Mouse (Mus musculus) lung, postnatal 4 days (tissue): ENCODE measurements around the gene Gadl1.
"Not testable (repeated sequence)": the region's sequence is repeated elsewhere in the genome, so short reads cannot be mapped to it uniquely, and the experiment has no call there.

Experiments used
- DNase-seq, 2 experiments: peaks; one replicate each; pipeline ENCODE4 v3.0.0; 2021

The Gadl1 gene

GRCm38 (mm10) chr9:116032711-116033110 lies 123.5 kb downstream of the Gadl1 start:
- no peak for DNase-seq

- DNase-seq, result no peak
Observed at GRCm38 (mm10) chr9:116038275-116038674, 129.0 kb downstream of the Gadl1 start.

GRCm38 (mm10) chr9:116039981-116040380 lies 130.7 kb downstream of the Gadl1 start:
- no peak for DNase-seq

GRCm38 (mm10) chr9:116040852-116041251 lies 131.6 kb downstream of the Gadl1 start:
- not testable (repeated sequence) for DNase-seq

DNA sequence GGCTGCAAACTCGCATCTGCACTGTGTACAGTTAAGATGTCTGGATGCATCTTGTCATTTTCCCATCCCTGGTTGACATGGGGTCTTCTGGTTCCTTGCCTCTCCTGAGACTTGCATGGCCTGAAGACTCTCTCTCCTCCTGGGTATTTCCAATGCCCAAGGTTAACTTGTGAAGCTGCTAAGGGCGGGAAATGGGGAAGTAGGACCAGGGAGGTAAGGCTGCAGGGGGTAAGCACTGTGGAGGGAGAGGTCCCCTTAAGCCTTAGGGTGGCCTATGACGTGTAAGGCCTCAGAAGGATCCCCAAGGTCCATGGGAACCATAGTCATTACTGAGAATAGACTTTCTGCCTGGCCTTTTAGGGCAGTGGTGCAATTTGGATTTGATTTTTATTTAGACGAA lies 132.1 kb downstream of the Gadl1 start:
- DNase-seq, result no peak

DNA sequence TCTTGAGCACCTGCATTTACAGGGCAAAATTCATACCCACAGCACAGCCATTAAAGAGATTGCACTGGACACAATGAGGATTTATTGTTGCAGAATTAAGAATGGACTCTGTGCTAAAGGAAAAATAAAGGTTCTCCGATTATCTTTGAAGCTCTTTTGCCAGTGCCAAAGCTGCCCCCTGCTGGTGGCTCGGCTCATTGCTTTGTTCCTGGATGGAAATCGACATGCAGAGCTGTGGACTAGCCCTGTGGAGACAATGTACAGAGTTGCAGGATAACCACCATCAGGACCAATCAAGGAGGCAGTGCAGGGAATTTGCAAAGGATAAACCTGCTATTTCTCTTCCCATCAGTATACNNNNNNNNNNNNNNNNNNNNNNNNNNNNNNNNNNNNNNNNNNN lies 132.5 kb downstream of the Gadl1 start:
- DNase-seq, result peak; percentile 65 to 80

- no peak for DNase-seq
Observed at GRCm38 (mm10) chr9:116049985-116050384, 140.7 kb downstream of the Gadl1 start.

- DNase-seq, result no peak
Observed at GRCm38 (mm10) chr9:116053976-116054375, 144.7 kb downstream of the Gadl1 start.

GRCm38 (mm10) chr9:116058475-116058874 lies 149.2 kb downstream of the Gadl1 start:
- no peak for DNase-seq

GRCm38 (mm10) chr9:116059156-116059555 lies 149.9 kb downstream of the Gadl1 start:
- DNase-seq, result peak; percentile 36 to 39

- DNase-seq, result peak in 1 of 2 experiments; percentile 25
Observed at GRCm38 (mm10) chr9:116060691-116061090, 151.4 kb downstream of the Gadl1 start.

DNA sequence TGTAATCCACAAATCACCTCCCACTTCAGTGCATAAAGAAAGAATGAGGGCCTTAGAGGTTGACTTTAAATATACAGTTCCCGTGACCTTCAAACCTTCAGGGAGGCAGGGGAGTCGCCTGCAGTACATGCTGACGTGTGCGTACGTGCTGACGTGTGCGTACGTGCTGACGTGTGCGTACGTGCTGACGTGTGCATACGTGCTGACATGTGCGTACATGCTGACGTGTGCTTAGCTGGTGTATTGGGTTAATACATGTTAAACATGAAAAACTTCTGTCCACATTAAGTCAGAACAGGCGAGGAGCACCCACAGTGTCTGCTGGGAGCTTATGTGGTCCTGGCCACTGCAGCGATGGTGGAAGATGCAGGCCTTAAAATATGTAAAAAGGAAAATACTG lies 155.5 kb downstream of the Gadl1 start:
- DNase-seq, result no peak

DNA sequence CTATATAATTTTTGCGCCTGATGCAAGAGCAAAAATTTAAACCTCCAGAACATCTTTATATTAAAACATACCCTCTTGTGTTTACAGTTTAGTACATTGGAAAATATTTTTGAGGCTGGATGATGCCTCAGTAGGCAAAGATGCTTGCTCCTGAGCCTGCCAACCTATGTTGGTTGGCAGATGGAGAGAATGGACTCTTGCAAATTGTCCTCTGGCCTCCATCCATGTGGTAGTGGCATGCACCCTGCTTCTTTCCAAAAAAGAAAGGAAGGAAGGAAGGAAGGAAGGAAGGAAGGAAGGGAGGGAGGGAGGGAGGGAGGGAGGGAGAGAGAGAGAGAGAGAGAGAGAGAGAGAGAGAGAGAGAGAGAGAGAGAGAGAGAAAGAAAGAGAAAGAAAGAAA lies 162.3 kb downstream of the Gadl1 start:
- DNase-seq, result not testable (repeated sequence)

DNA sequence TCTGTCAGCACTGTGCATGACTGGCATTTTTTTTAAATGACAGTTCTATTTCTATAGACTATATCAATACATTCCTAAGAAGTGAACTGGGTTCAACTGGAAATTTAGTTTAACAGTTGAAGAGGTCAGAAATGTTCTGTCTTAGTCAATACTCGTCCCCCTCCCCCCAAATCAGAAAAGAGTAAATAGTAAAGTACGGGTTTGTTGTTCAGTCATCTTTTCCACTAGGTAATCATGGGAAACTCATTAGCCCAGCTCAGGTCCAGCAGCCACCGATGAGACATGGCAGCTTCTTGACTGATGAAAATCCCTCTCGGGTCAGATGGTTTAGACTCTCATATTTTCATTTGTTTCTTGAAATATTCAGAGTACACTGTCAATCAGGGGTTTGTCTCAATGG lies 166.9 kb downstream of the Gadl1 start:
- no peak for DNase-seq

- no peak for DNase-seq
Observed at GRCm38 (mm10) chr9:116076946-116077345, 167.7 kb downstream of the Gadl1 start.

GRCm38 (mm10) chr9:116077419-116077818 lies 168.2 kb downstream of the Gadl1 start:
- DNase-seq, result no peak

DNA sequence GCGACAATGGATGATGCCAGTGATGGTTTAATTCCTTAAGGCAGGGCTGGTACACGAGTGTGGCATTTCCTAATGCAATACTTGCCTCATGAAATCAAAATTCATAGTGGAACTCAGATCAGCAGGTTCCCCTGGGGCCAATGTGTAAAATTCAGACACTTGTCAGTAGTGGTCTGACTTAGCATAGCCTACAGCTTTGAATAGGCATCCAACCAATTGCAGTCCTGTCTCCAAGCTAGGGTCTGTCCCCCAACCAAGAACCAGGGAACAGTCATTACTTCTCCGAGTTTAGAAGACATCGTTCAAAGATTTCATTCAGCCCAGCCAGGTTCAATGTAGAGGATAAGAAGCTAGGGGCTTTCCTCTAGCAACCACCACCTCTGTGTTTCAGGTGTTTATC lies 172.5 kb downstream of the Gadl1 start:
- DNase-seq, result no peak

GRCm38 (mm10) chr9:116083300-116083699 lies 174.0 kb downstream of the Gadl1 start:
- no peak for DNase-seq

GRCm38 (mm10) chr9:116083726-116084323 lies 174.6 kb downstream of the Gadl1 start:
- peak; percentile 31 to 39 for DNase-seq

DNA sequence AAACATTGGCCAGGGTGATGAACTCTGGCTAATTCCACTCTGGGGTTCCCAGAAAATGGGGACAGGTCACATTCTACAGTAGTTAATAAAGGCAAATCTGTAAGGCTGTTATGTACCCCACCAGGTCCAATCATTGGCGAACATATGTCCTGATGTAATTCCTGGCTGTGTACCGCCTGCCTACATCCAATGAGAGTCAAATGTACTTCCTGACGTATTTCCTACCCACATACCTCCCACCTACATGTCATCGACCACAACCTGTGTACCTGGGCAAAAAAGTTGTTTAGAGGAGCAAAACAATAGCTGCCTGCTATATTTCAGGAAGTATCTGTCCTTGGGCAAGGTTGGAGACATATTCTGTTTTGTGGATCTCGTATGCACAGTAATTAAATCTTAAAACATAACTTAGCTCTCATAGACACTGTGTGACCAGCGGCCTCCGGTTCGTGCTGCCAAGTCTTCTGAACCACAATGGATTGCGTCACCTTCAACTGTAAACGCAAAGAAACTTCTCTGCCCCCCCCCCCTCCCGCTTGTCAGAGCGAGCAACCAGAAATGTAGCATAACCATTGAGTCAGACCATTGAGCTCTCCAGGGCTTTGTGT lies 175.2 kb downstream of the Gadl1 start:
- DNase-seq, result peak; percentile 38 to 63

- DNase-seq, result no peak
Observed at GRCm38 (mm10) chr9:116085999-116086398, 176.7 kb downstream of the Gadl1 start.

DNA sequence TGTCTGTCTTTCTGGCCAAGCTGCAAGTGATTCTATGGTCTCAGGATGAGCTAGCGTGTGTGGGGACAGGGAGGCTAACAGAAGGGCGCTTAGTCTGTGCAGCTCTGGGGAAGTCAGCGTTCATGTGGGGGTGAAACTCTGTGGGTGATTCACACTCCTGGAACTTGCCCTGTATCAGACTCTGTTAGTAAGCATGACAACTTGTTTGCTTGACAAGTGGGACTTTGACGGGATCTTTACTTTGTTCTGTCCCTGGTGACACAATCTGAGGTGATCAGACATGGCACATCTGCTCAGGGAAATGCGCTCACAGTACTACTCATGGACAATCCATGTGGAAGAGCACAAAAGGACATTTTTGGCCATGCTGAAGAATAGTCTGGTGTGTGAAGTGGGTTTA lies 178.0 kb downstream of the Gadl1 start:
- DNase-seq, result no peak

DNA sequence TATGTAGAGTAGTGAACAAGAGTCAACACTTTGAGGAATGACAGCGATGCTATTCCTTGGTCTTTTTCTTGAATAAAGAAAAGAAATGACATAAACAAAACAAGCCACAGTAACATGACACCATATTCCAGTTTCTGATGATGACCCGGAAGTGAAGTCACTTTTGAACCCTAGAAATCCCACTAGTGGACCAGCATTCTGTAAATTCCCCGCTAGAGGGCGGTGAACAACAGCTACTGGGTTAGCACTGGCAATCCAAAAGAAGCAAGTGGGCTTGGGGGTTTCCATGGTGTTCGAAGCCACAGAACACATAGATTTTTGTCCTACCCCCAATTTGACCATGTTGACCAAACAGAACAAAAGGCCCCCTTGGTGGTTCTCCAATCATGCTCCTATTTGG lies 178.6 kb downstream of the Gadl1 start:
- DNase-seq, result peak; percentile 57 to 84

GRCm38 (mm10) chr9:116088912-116089311 lies 179.7 kb downstream of the Gadl1 start:
- peak in 1 of 2 experiments; percentile 42 for DNase-seq

DNA sequence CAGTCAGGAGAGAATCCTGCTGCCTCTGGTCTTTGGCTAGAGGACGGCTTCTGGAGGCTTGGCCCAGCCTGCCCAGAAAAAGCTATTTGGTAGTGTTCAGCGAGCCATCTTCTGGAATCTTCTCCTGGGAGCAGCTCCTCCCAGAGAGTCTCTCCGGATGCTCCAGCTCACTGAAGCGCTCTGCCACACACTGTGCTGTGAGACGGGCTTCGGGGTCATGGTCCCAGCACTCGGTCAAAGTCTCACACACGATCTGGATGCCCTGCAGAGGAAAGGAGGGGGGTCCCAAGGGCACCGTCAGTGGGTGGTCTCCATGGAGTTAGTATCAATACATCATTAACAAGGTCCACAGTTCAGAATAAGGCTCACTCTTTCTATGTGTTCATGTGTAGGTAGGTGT lies 181.0 kb downstream of the Gadl1 start:
- no peak for DNase-seq
